Mouse (Mus musculus): ENCODE data around the gene Limk1.

GRCm38 (mm10) chr5:134677491-134677890, 10.9 kb downstream of the Limk1 start:
- TF ChIP-seq CTCF (IDR thresholded peaks at IDR 0.05; ENCODE audit: control insufficient read depth, insufficient read depth, insufficient read length) (no peak), CEBPB (IDR thresholded peaks at IDR 0.05; ENCODE audit: low read depth) (no peak), MAX (IDR thresholded peaks at IDR 0.05) (no peak), USF1 (IDR thresholded peaks at IDR 0.05; ENCODE audit: low read depth) (no peak), MYOD1 (IDR thresholded peaks at IDR 0.05; ENCODE audit: control insufficient read depth, insufficient read length, low read depth) (no peak)

Data from C2C12 (cell line).